Mouse (Mus musculus): ENCODE results near the gene Cops3.

GRCm38 (mm10) chr11:59839459-59840126 lies at the start of gene Cops3:
- TF ChIP-seq POLR2A (IDR thresholded peaks at IDR 0.05; ENCODE audit: low read depth, low read length) (peak; percentile 50), CTCF (IDR thresholded peaks at IDR 0.05; ENCODE audit: extremely low read depth, insufficient read length, insufficient replicate concordance, low read depth, low read length) (no peak)
